Mouse (Mus musculus) midbrain, embryonic 15.5 days (tissue): ENCODE results near the gene Iqschfp. TPM values are rescaled to one million over a fixed set of nuclear protein-coding genes. Genes with fewer than 3 reads are reported as not detected.

Experiments
- ATAC-seq: fragments of 200-750 bp; cut with Nextera tagmentation; replicated peaks from 2 replicates; pipeline ENCODE4 v1.8.0; 2017; ENCODE audit warnings: moderate TSS enrichment
- H3K27ac ChIP-seq: fragments of 300-500 bp; sonication (generic); 2 replicates; pipeline ENCODE4 v1.5.1; 2015; ENCODE audit warnings: mild to moderate bottlenecking, inconsistent platforms
- H3K27me3 ChIP-seq: fragments of 300-500 bp; sonication (generic); replicated peaks from 2 replicates; pipeline ENCODE4 v1.6.1; 2015; ENCODE audit warnings: inconsistent platforms
- H3K36me3 ChIP-seq: fragments of 300-500 bp; sonication (generic); replicated peaks from 2 replicates; pipeline ENCODE4 v1.6.1; 2015; ENCODE audit warnings: inconsistent platforms
- H3K4me1 ChIP-seq: fragments of 300-500 bp; sonication (generic); 2 replicates; pipeline ENCODE4 v1.6.1; 2015; ENCODE audit warnings: inconsistent platforms
- H3K4me2 ChIP-seq: fragments of 300-500 bp; sonication (generic); 2 replicates; pipeline ENCODE4 v1.6.1; 2015; ENCODE audit warnings: inconsistent platforms, mild to moderate bottlenecking, moderate library complexity
- H3K4me3 ChIP-seq: fragments of 300-500 bp; sonication (generic); 2 replicates; pipeline ENCODE4 v1.5.1; 2015; ENCODE audit warnings: mild to moderate bottlenecking, inconsistent platforms
- H3K9ac ChIP-seq: fragments of 300-500 bp; sonication (generic); 2 replicates; pipeline ENCODE4 v1.6.1; 2015; ENCODE audit warnings: mild to moderate bottlenecking, inconsistent platforms
- H3K9me3 ChIP-seq: fragments of 300-500 bp; sonication (generic); 2 replicates; pipeline ENCODE4 v1.6.1; 2016; ENCODE audit warnings: inconsistent platforms
- WGBS: fragments of 180-500 bp; shearing (Covaris S2); methylation state at CpG from one replicate; pipeline ENCODE4 v1.1.7; 2015; ENCODE audit warnings: mixed read lengths; 5-methylcytosine and 5-hydroxymethylcytosine counted together
- polyA plus RNA-seq: library from polyadenylated mRNA; unstranded; fragments of >200 nt; fragmentation: Nextera tagmentation; extraction: Ambion mirVana; gene quantifications from 2 replicates; pipeline ENCODE4 v1.2.1, GENCODE M21; 2015

The Iqschfp gene
- polyA plus RNA-seq, 1 experiment from 2014 or later: 6.4 TPM

GRCm38 (mm10) chr3:68262304-68262703 is 370.3 kb downstream of the Iqschfp start:
- Histone ChIP-seq H3K4me1 (no peaks in the 10 kb centered on the region), H3K9ac (no peak overlapping the region), H3K27me3 (no peaks in the 10 kb centered on the region), H3K27ac (no peak overlapping the region), H3K36me3 (no peaks in the 10 kb centered on the region), H3K4me2 (no peak overlapping the region), H3K9me3 (no peaks in the 10 kb centered on the region), H3K4me3 (no peak overlapping the region)
- no peak for ATAC-seq
- WGBS: 81% methylated on average over 6 of the region's 6 CpGs

- no peak overlapping the region for H3K27ac ChIP-seq
- H3K27me3 ChIP-seq: no peaks in the 10 kb centered on the region
- H3K4me3 ChIP-seq: no peak overlapping the region
- H3K9ac ChIP-seq: no peak overlapping the region
- no peaks in the 10 kb centered on the region for H3K36me3 ChIP-seq
- H3K4me2 ChIP-seq: no peak overlapping the region
- no peaks in the 10 kb centered on the region for H3K4me1 ChIP-seq
- WGBS: 89% methylated on average over 4 of the region's 4 CpGs
- no peak for ATAC-seq
- no peaks in the 10 kb centered on the region for H3K9me3 ChIP-seq
Observed at GRCm38 (mm10) chr3:68267905-68268304, 375.9 kb downstream of the Iqschfp start.

DNA sequence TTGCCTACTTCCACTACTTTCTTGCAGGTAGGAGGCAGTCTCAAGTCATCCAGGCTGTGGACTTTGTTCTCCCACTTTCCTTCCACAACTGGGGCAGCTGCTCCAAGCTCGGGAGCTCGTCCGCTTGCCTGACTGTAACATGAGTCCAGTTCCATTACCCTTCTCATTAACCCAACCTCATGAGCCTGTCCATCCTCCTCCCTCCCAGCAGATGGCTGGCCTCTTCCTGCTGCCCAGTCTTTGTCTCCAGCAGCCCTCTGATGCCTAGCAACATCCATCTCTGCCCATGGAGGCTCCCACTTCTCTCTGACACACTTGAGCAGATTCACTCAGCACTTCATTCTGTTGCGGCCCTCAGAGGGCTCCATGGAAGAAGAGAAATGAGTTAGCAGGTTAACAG is 377.2 kb downstream of the Iqschfp start:
- H3K4me3 ChIP-seq: no peak overlapping the region
- no peaks in the 10 kb centered on the region for H3K4me1 ChIP-seq
- H3K27me3 ChIP-seq: no peaks in the 10 kb centered on the region
- no peak for ATAC-seq
- no peaks in the 10 kb centered on the region for H3K9me3 ChIP-seq
- H3K9ac ChIP-seq: no peak overlapping the region
- H3K27ac ChIP-seq: no peak overlapping the region
- H3K36me3 ChIP-seq: no peaks in the 10 kb centered on the region
- H3K4me2 ChIP-seq: no peak overlapping the region
- WGBS: 88% methylated on average over 4 of the region's 4 CpGs

DNA sequence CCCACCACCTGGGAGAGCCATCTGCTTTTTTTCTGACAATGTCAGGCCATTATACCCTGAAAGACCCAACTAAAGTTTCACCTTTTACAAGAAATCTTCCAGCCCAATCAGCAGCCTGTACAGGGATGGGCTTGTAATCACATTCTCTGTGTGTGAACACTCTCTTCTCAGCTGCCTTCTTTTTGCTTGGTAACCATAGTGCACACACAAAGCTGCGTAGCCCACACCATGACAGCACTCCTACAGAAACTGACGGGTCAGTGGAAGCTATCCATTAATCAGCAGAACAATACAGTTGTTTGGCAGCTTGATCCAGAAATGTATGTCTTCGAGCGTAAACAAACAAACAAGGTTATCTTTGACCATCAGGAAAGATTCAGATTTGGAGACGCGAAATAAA is 378.2 kb downstream of the Iqschfp start:
- H3K4me3 ChIP-seq: no peak overlapping the region
- no peaks in the 10 kb centered on the region for H3K27me3 ChIP-seq
- H3K4me1 ChIP-seq: no peaks in the 10 kb centered on the region
- H3K9me3 ChIP-seq: no peaks in the 10 kb centered on the region
- no peak overlapping the region for H3K9ac ChIP-seq
- H3K27ac ChIP-seq: no peak overlapping the region
- ATAC-seq: no peak
- H3K4me2 ChIP-seq: no peak overlapping the region
- 76% methylated on average over 6 of the region's 6 CpGs for WGBS
- H3K36me3 ChIP-seq: no peaks in the 10 kb centered on the region

DNA sequence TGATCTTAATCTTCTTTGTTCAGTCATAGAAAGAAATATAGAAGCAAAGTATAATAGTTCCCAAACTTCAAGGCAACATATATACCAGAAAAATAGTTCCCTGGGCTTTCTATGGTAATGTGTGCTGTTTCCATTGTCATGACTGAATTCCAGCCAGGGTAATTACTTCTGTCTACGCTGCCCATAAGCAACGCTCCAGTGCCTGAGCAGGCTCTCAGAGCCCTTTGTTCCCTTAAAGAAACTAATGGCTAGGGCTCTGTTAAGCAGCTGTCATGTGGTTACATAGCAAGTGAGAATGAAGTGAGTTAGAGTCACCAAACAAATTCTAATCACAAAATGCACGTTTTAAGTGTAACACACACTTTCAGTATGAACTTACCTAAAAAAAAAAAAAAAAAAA is 379.4 kb downstream of the Iqschfp start:
- Histone ChIP-seq H3K4me1 (no peaks in the 10 kb centered on the region), H3K9me3 (no peaks in the 10 kb centered on the region), H3K4me3 (no peak overlapping the region), H3K4me2 (no peak overlapping the region), H3K27ac (no peak overlapping the region), H3K9ac (no peak overlapping the region), H3K27me3 (no peaks in the 10 kb centered on the region), H3K36me3 (no peaks in the 10 kb centered on the region)
- WGBS: 35% methylated on average over 3 of the region's 3 CpGs
- ATAC-seq: no peak

DNA sequence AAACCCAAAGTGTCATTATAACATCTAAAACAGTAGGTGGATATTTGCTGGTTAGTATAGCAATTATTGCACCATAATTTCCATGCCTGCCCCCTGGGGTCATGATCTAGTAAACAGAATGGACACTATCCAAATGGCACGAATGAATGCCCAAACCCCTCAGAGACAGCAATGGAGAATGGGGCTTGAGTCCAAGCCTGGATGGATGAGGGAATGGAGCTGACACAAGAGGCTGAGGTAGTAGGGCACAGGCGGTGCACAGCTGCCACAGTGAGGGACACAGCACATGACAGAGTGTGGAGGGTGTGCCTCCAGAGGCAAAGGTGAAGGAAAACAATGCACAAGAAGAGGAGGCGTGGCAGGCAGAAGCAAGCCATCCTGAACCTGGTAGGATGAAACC is 379.8 kb downstream of the Iqschfp start:
- H3K9me3 ChIP-seq: no peaks in the 10 kb centered on the region
- H3K27ac ChIP-seq: no peak overlapping the region
- H3K36me3 ChIP-seq: no peaks in the 10 kb centered on the region
- no peak for ATAC-seq
- no peaks in the 10 kb centered on the region for H3K27me3 ChIP-seq
- no peak overlapping the region for H3K4me3 ChIP-seq
- 69% methylated on average over 3 of the region's 3 CpGs for WGBS
- no peak overlapping the region for H3K4me2 ChIP-seq
- H3K4me1 ChIP-seq: no peaks in the 10 kb centered on the region
- no peak overlapping the region for H3K9ac ChIP-seq

- H3K4me3 ChIP-seq: no peak overlapping the region
- ATAC-seq: peak; percentile 52; the same call in 1 of the 2 replicates
- H3K4me1 ChIP-seq: peaks cover 8% of the 10 kb centered on the region
- 36% methylated on average over 7 of the region's 7 CpGs for WGBS
- H3K4me2 ChIP-seq: no peak overlapping the region
- H3K27me3 ChIP-seq: no peaks in the 10 kb centered on the region
- H3K27ac ChIP-seq: 0 out of 2 replicates have a peak overlapping the region, but pooled peaks have one; percentile 15
- H3K36me3 ChIP-seq: no peaks in the 10 kb centered on the region
- no peak overlapping the region for H3K9ac ChIP-seq
- no peaks in the 10 kb centered on the region for H3K9me3 ChIP-seq
Observed at GRCm38 (mm10) chr3:68282844-68283594, 391.0 kb downstream of the Iqschfp start.

DNA sequence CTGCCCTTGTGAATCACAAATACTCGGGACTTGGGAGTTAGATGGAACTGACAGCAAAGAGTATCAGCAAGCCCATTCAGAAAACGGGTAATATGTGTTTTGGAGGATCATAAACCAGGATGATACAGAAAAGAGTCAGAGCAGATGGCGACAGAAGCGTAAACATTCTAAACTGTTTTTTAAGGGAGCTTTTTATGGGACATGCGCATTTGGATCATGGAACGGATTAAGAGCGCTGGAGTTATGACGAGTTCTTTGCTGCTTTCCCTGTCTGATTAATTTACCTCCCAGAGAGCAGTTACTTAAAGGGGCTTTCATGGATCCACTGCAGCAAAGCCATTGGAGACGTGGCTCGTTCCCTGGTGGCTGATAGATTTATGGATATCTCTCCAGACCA is 391.6 kb downstream of the Iqschfp start:
- H3K36me3 ChIP-seq: no peaks in the 10 kb centered on the region
- peaks cover 8% of the 10 kb centered on the region for H3K4me1 ChIP-seq
- H3K4me3 ChIP-seq: no peak overlapping the region
- H3K9ac ChIP-seq: no peak overlapping the region
- H3K27ac ChIP-seq: 0 out of 2 replicates have a peak overlapping the region, but pooled peaks have one; percentile 15
- no peaks in the 10 kb centered on the region for H3K9me3 ChIP-seq
- ATAC-seq: no peak
- H3K4me2 ChIP-seq: no peak overlapping the region
- WGBS: 45% methylated on average over 10 of the region's 10 CpGs
- no peaks in the 10 kb centered on the region for H3K27me3 ChIP-seq

DNA sequence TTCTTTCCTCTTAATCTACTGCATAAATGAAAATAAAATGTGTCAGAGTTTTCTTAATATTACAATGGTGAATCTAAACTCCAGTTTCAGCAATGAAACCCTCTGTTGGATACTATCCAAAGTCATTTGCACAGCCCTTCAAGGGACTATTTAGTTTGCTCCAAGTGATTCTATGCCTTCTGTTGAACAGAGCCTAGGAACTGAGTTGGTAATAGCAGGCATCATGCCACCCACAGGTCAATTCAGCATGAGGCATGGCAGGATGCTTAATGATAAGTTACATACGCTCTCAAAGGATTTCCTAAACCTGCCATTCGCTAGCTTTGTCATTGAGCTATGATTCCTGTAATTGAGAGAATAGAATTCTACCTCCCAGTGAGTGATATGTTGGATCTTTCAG is 392.5 kb downstream of the Iqschfp start:
- WGBS: 74% methylated on average over 2 of the region's 2 CpGs
- Histone ChIP-seq H3K9me3 (no peaks in the 10 kb centered on the region), H3K4me2 (no peak overlapping the region), H3K27ac (no peak overlapping the region), H3K4me3 (no peak overlapping the region), H3K27me3 (no peaks in the 10 kb centered on the region), H3K9ac (no peak overlapping the region), H3K4me1 (peaks cover 8% of the 10 kb centered on the region), H3K36me3 (no peaks in the 10 kb centered on the region)
- no peak for ATAC-seq

- Histone ChIP-seq H3K36me3 (no peaks in the 10 kb centered on the region), H3K4me2 (no peak overlapping the region), H3K9ac (no peak overlapping the region), H3K27me3 (no peaks in the 10 kb centered on the region), H3K4me1 (no peaks in the 10 kb centered on the region), H3K4me3 (no peak overlapping the region), H3K9me3 (no peaks in the 10 kb centered on the region), H3K27ac (no peak overlapping the region)
- WGBS: 66% methylated on average over 7 of the region's 7 CpGs
- no peak for ATAC-seq
Observed at GRCm38 (mm10) chr3:68296752-68297151, 404.7 kb downstream of the Iqschfp start.

- Histone ChIP-seq H3K9me3 (no peaks in the 10 kb centered on the region), H3K4me3 (no peak overlapping the region), H3K9ac (no peak overlapping the region), H3K27ac (no peak overlapping the region), H3K36me3 (no peaks in the 10 kb centered on the region), H3K4me1 (no peaks in the 10 kb centered on the region), H3K4me2 (no peak overlapping the region), H3K27me3 (no peaks in the 10 kb centered on the region)
- no peak for ATAC-seq
- 37% methylated on average over 1 of the region's 1 CpGs for WGBS
Observed at GRCm38 (mm10) chr3:68305647-68306046, 413.6 kb downstream of the Iqschfp start.

DNA sequence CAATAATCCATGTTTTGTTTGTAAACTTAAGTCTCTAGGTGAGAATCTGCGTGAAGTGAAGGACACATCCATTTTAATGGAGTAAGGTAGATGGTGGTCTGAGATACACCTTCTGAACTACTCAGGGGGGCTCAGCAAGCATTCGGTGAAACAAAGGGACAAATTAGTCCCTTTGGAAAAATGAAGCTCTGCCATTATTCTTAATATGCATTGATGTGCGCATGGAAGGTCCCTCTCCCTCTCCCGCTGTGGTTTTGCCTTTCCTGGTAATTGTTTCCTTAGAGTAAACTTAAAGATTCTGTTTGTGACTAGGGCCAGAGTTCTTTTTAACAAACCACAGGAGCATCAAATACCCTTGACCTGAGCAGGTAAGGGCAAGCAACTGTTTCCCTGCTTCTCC is 414.7 kb downstream of the Iqschfp start:
- 32% methylated on average over 4 of the region's 4 CpGs for WGBS

DNA sequence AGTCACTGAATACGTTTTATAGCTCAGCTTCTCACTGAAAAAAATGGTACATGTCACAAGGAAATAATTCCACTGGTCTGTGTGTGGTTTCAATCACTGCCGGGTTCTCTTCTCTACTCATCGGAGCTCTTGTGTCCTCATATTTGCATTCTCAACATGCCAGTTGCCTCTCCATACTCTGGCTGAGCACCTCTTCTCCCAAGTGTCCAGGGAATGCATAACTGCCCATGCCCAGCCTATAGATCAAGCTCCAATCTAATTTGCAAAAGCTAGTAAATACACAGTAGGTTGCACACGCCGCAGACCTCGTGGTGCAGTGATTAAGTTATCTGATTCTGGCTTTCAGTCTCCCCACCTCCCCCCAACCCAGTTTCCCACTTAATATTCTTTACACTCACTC is 433.5 kb downstream of the Iqschfp start:
- 60% methylated on average over 6 of the region's 6 CpGs for WGBS
- H3K4me2 ChIP-seq: no peak overlapping the region
- ATAC-seq: no peak
- H3K27ac ChIP-seq: no peak overlapping the region
- no peaks in the 10 kb centered on the region for H3K27me3 ChIP-seq
- no peaks in the 10 kb centered on the region for H3K4me1 ChIP-seq
- no peaks in the 10 kb centered on the region for H3K36me3 ChIP-seq
- H3K9ac ChIP-seq: no peak overlapping the region
- H3K9me3 ChIP-seq: no peaks in the 10 kb centered on the region
- no peak overlapping the region for H3K4me3 ChIP-seq

More for the DNA sequence above, 414.7 kb downstream of the Iqschfp start:
- Histone ChIP-seq H3K4me1 (no peaks in the 10 kb centered on the region; the same call in 1 of the 2 replicates), H3K4me3 (no peak overlapping the region), H3K27me3 (no peaks in the 10 kb centered on the region), H3K4me2 (no peak overlapping the region), H3K9ac (no peak overlapping the region), H3K27ac (no peak overlapping the region), H3K9me3 (no peaks in the 10 kb centered on the region), H3K36me3 (no peaks in the 10 kb centered on the region)
- ATAC-seq: no peak
